Mouse (Mus musculus): Measurements from ENCODE around the gene Timm17b.

- TF ChIP-seq CTCF (IDR thresholded peaks at IDR 0.05) (no peak), EP300 (IDR thresholded peaks at IDR 0.05) (no peak)
These were observed 38.5 kb downstream of the Timm17b start for GRCm38 (mm10) chrX:7937667-7938066.
